Mouse (Mus musculus) hindbrain, embryonic 10.5 days (tissue): ENCODE data around the gene Mast3. TPM values are rescaled to one million over a fixed set of nuclear protein-coding genes. Genes with fewer than 3 reads are reported as not detected.

Source experiments
- DNase-seq: peaks from one replicate; pipeline ENCODE4 v3.0.0-alpha.2; 2017; ENCODE audit warnings: low spot score
- H3K27ac ChIP-seq: fragments of 300-500 bp; sonication (generic); 2 replicates; pipeline ENCODE4 v1.5.1; 2016; ENCODE audit warnings: mild to moderate bottlenecking, moderate library complexity
- H3K27me3 ChIP-seq: fragments of 300-500 bp; sonication (generic); 2 replicates; pipeline ENCODE4 v1.6.1; 2016; ENCODE audit warnings: mild to moderate bottlenecking; ENCODE audit not compliant: poor library complexity, insufficient read depth, severe bottlenecking
- H3K36me3 ChIP-seq: fragments of 300-500 bp; sonication (generic); 2 replicates; pipeline ENCODE4 v1.6.1; 2016; ENCODE audit warnings: mild to moderate bottlenecking, moderate library complexity
- H3K4me1 ChIP-seq: fragments of 300-500 bp; sonication (generic); replicated peaks from 2 replicates; pipeline ENCODE4 v1.6.1; 2016; ENCODE audit warnings: mild to moderate bottlenecking
- H3K4me3 ChIP-seq: fragments of 300-500 bp; sonication (generic); 2 replicates; pipeline ENCODE4 v1.5.1; 2016; ENCODE audit warnings: mild to moderate bottlenecking, moderate library complexity
- H3K9me3 ChIP-seq: fragments of 300-500 bp; sonication (generic); 2 replicates; pipeline ENCODE4 v1.6.1; 2016; ENCODE audit warnings: mild to moderate bottlenecking, moderate library complexity
- WGBS: fragments of 180-500 bp; shearing (Covaris S2); methylation state at CpG from one replicate; pipeline ENCODE4 v1.1.7; 2016; 5-methylcytosine and 5-hydroxymethylcytosine counted together
- polyA plus RNA-seq: library from polyadenylated mRNA; unstranded; fragments of >200 nt; fragmentation: Nextera tagmentation; extraction: Ambion mirVana; gene quantifications from 2 replicates; pipeline ENCODE4 v1.2.1, GENCODE M21; 2016

The Mast3 gene
- polyA plus RNA-seq, 1 experiment from 2014 or later: 18.2 TPM

GRCm38 (mm10) chr8:70752000-70752764 is 52.7 kb downstream of the Mast3 start:
- DNase-seq: peak; percentile 71
- Histone ChIP-seq H3K36me3 (peaks cover 11% of the 10 kb centered on the region), H3K4me3 (no peak overlapping the region), H3K27me3 (peaks cover 49% of the 10 kb centered on the region), H3K4me1 (peaks cover 36% of the 10 kb centered on the region), H3K27ac (peak overlapping the region; percentile 24; the same call in 1 of the 2 replicates), H3K9me3 (no peaks in the 10 kb centered on the region)
- 38% methylated on average over 11 of the region's 11 CpGs for WGBS

GRCm38 (mm10) chr8:70750128-70750680 is 54.6 kb downstream of the Mast3 start:
- DNase-seq: no peak

GRCm38 (mm10) chr8:70749097-70749674 is 55.7 kb downstream of the Mast3 start:
- WGBS: 83% methylated on average over 19 of the region's 19 CpGs
- H3K9me3 ChIP-seq: no peaks in the 10 kb centered on the region
- H3K4me3 ChIP-seq: no peak overlapping the region
- DNase-seq: no peak
- H3K4me1 ChIP-seq: peaks cover 20% of the 10 kb centered on the region
- no peak overlapping the region for H3K27ac ChIP-seq
- H3K36me3 ChIP-seq: no peaks in the 10 kb centered on the region
- peaks cover 61% of the 10 kb centered on the region for H3K27me3 ChIP-seq

More at GRCm38 (mm10) chr8:70750128-70750680, 54.6 kb downstream of the Mast3 start:
- Histone ChIP-seq H3K36me3 (no peaks in the 10 kb centered on the region), H3K27me3 (peaks cover 54% of the 10 kb centered on the region), H3K9me3 (no peaks in the 10 kb centered on the region), H3K27ac (no peak overlapping the region), H3K4me3 (no peak overlapping the region), H3K4me1 (peaks cover 27% of the 10 kb centered on the region)
- 85% methylated on average over 13 of the region's 13 CpGs for WGBS

GRCm38 (mm10) chr8:70748246-70749096 is 56.4 kb downstream of the Mast3 start:
- WGBS: 89% methylated on average over 23 of the region's 23 CpGs
- no peak for DNase-seq
- Histone ChIP-seq H3K4me1 (peaks cover 24% of the 10 kb centered on the region), H3K9me3 (no peaks in the 10 kb centered on the region), H3K27me3 (peaks cover 69% of the 10 kb centered on the region), H3K27ac (no peak overlapping the region), H3K36me3 (no peaks in the 10 kb centered on the region), H3K4me3 (no peak overlapping the region)

- Histone ChIP-seq H3K27me3 (peaks cover 80% of the 10 kb centered on the region), H3K9me3 (no peaks in the 10 kb centered on the region), H3K27ac (no peak overlapping the region), H3K36me3 (no peaks in the 10 kb centered on the region), H3K4me1 (peaks cover 23% of the 10 kb centered on the region), H3K4me3 (no peak overlapping the region)
- WGBS: 84% methylated on average over 18 of the region's 18 CpGs
- DNase-seq: no peak
These were observed 57.5 kb downstream of the Mast3 start for GRCm38 (mm10) chr8:70747211-70747890.

GRCm38 (mm10) chr8:70746676-70747075 is 58.2 kb downstream of the Mast3 start:
- 76% methylated on average over 9 of the region's 9 CpGs for WGBS
- Histone ChIP-seq H3K4me3 (no peak overlapping the region), H3K36me3 (no peaks in the 10 kb centered on the region), H3K27me3 (peaks cover 86% of the 10 kb centered on the region), H3K4me1 (peaks cover 22% of the 10 kb centered on the region), H3K27ac (no peak overlapping the region), H3K9me3 (no peaks in the 10 kb centered on the region)
- no peak for DNase-seq

GRCm38 (mm10) chr8:70745691-70746220 is 59.1 kb downstream of the Mast3 start:
- Histone ChIP-seq H3K9me3 (no peaks in the 10 kb centered on the region), H3K4me1 (peaks cover 23% of the 10 kb centered on the region), H3K36me3 (no peaks in the 10 kb centered on the region), H3K27ac (no peak overlapping the region), H3K4me3 (no peak overlapping the region), H3K27me3 (peaks cover 96% of the 10 kb centered on the region)
- WGBS: 56% methylated on average over 19 of the region's 19 CpGs
- DNase-seq: no peak

GRCm38 (mm10) chr8:70744806-70745205 is 60.0 kb downstream of the Mast3 start:
- peaks cover 98% of the 10 kb centered on the region for H3K27me3 ChIP-seq
- no peak overlapping the region for H3K4me3 ChIP-seq
- 51% methylated on average over 11 of the region's 11 CpGs for WGBS
- peaks cover 23% of the 10 kb centered on the region for H3K4me1 ChIP-seq
- no peaks in the 10 kb centered on the region for H3K36me3 ChIP-seq
- no peaks in the 10 kb centered on the region for H3K9me3 ChIP-seq
- no peak overlapping the region for H3K27ac ChIP-seq
- no peak for DNase-seq

GRCm38 (mm10) chr8:70743656-70744590 is 60.9 kb downstream of the Mast3 start:
- WGBS: 4% methylated on average over 48 of the region's 48 CpGs

GRCm38 (mm10) chr8:70742981-70743655 is 61.7 kb downstream of the Mast3 start:
- DNase-seq: peak; percentile 43
- H3K27ac ChIP-seq: peak overlapping the region; percentile 80

More at GRCm38 (mm10) chr8:70743656-70744590, 60.9 kb downstream of the Mast3 start:
- Histone ChIP-seq H3K4me3 (peak overlapping the region; percentile 49), H3K4me1 (peaks cover 23% of the 10 kb centered on the region), H3K9me3 (no peaks in the 10 kb centered on the region), H3K27ac (peak overlapping the region; percentile 80), H3K27me3 (peaks cover 89% of the 10 kb centered on the region), H3K36me3 (no peaks in the 10 kb centered on the region)
- peak; percentile 45 for DNase-seq

GRCm38 (mm10) chr8:70742176-70742575 is 62.7 kb downstream of the Mast3 start:
- H3K9me3 ChIP-seq: no peaks in the 10 kb centered on the region
- DNase-seq: no peak
- WGBS: 70% methylated on average over 11 of the region's 11 CpGs
- H3K4me1 ChIP-seq: peaks cover 23% of the 10 kb centered on the region
- H3K27ac ChIP-seq: no peak overlapping the region
- H3K4me3 ChIP-seq: no peak overlapping the region
- peaks cover 81% of the 10 kb centered on the region for H3K27me3 ChIP-seq
- H3K36me3 ChIP-seq: no peaks in the 10 kb centered on the region

More at GRCm38 (mm10) chr8:70742981-70743655, 61.7 kb downstream of the Mast3 start:
- Histone ChIP-seq H3K36me3 (no peaks in the 10 kb centered on the region), H3K4me1 (peaks cover 23% of the 10 kb centered on the region), H3K27me3 (peaks cover 84% of the 10 kb centered on the region), H3K4me3 (peak overlapping the region; percentile 49), H3K9me3 (no peaks in the 10 kb centered on the region)
- WGBS: 2% methylated on average over 38 of the region's 38 CpGs
